Mouse (Mus musculus) kidney, postnatal 0 days (tissue): ENCODE measurements around the gene Olfr314. TPM values are rescaled to one million over a fixed set of nuclear protein-coding genes. Genes with fewer than 3 reads are reported as not detected.
"Not testable (repeated sequence)": the region's sequence is repeated elsewhere in the genome, so short reads cannot be mapped to it uniquely, and the experiment has no call there.

Experiments
- ATAC-seq: fragments of 200-750 bp; cut with Nextera tagmentation; replicated peaks from 2 replicates; pipeline ENCODE4 v1.8.0; 2017; ENCODE audit warnings: low read depth, moderate number of reproducible peaks, moderate TSS enrichment, moderate library complexity; ENCODE audit not compliant: low FRiP score
- DNase-seq: peaks from one replicate; pipeline ENCODE4 v3.0.0-alpha.2; 2016; ENCODE audit warnings: low spot score
- H3K27ac ChIP-seq: fragments of 300-500 bp; sonication (generic); 2 replicates; pipeline ENCODE4 v1.5.1; 2014; ENCODE audit warnings: mild to moderate bottlenecking
- H3K27me3 ChIP-seq: fragments of 300-500 bp; sonication (generic); 2 replicates; pipeline ENCODE4 v1.6.1; 2014; ENCODE audit warnings: low read length, mixed read lengths; ENCODE audit not compliant: insufficient read depth
- H3K36me3 ChIP-seq: fragments of 300-500 bp; sonication (generic); 2 replicates; pipeline ENCODE4 v1.6.1; 2014; ENCODE audit warnings: low read length, mixed read lengths; ENCODE audit not compliant: insufficient read depth
- H3K4me1 ChIP-seq: fragments of 300-500 bp; sonication (generic); replicated peaks from 2 replicates; pipeline ENCODE4 v1.6.1; 2014; ENCODE audit warnings: antibody characterized with exemption, low read length, mixed read lengths; ENCODE audit not compliant: insufficient read depth
- H3K4me2 ChIP-seq: fragments of 300-500 bp; sonication (generic); 2 replicates; pipeline ENCODE4 v1.6.1; 2014; ENCODE audit warnings: mild to moderate bottlenecking, low read length, moderate library complexity, mixed read lengths
- H3K4me3 ChIP-seq: fragments of 300-500 bp; sonication (generic); replicated peaks from 2 replicates; pipeline ENCODE4 v1.5.1; 2014; ENCODE audit warnings: low read depth, low read length
- H3K9ac ChIP-seq: fragments of 300-500 bp; sonication (generic); 2 replicates; pipeline ENCODE4 v1.6.1; 2014; ENCODE audit warnings: low read depth, low read length
- H3K9me3 ChIP-seq: fragments of 300-500 bp; sonication (generic); replicated peaks from 2 replicates; pipeline ENCODE4 v1.6.1; 2016; ENCODE audit warnings: low read length, inconsistent platforms, mixed read lengths
- CTCF ChIP-seq: IDR thresholded peaks from 2 replicates; pipeline ENCODE4 v1.5.1; 2016; ENCODE audit warnings: antibody characterized with exemption, low read depth, mild to moderate bottlenecking, moderate library complexity
- WGBS: fragments of 180-500 bp; shearing (Covaris S2); extraction: QIAGEN DNeasy Blood & Tissue Kit; methylation state at CpG from one replicate; pipeline ENCODE4 v1.1.7; 2014; 5-methylcytosine and 5-hydroxymethylcytosine counted together
- polyA plus RNA-seq: library from polyadenylated mRNA; unstranded; fragments of >200 nt; fragmentation: Nextera tagmentation; extraction: Ambion mirVana; gene quantifications from 2 replicates; pipeline ENCODE4 v1.2.1, GENCODE M21; 2015

Olfr314 gene
- polyA plus RNA-seq = not detected in 2 replicates

DNA sequence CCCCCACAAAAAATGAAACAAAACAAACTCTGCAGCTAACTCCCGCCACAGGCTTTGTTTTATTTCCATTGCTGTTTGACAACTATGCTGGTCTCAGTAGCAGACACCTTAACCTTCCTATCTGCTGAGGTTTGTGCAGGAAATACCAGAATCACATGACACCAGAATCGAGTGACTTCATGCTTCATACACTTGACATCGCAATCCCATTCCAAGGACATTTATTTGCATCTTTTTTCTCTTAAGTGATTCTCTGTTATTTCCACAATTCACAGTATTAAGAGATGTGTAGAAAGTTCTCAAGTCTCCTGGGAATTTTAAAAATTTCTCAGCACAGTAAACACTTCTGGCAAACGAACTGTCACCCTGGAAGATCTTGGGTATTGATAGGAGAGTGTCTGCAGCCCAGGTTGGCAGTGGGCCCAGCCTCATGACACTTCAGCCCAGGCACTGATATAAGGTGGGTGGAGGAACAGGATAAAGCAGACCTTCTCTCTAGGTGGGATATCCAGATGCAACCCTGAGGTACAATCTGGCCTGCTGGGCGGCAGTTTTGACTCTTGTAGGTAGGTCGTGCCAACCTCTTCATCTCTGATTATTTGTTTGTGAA lies at the start of gene Olfr314:
Olfr314 (plus strand) TSS at position 473 of the 610 bp plus-strand sequence.
- ATAC-seq (no peak), DNase-seq (no peak)
- 69% methylated on average over 6 of the region's 6 CpGs for WGBS
- no peak within 1 kb of the TSS for H3K4me3 ChIP-seq
- no peak for TF ChIP-seq CTCF
- no peaks in the 10 kb centered on the region for H3K36me3 ChIP-seq
- no peak within 1 kb of the TSS for H3K4me2 ChIP-seq
- no peaks in the 10 kb centered on the region for H3K9me3 ChIP-seq
- H3K27me3 ChIP-seq = no peaks in the 10 kb centered on the region
- H3K9ac ChIP-seq = no peak within 1 kb of the TSS
- H3K27ac ChIP-seq = no peak within 1 kb of the TSS
- H3K4me1 ChIP-seq = no peaks in the 10 kb centered on the region

DNA sequence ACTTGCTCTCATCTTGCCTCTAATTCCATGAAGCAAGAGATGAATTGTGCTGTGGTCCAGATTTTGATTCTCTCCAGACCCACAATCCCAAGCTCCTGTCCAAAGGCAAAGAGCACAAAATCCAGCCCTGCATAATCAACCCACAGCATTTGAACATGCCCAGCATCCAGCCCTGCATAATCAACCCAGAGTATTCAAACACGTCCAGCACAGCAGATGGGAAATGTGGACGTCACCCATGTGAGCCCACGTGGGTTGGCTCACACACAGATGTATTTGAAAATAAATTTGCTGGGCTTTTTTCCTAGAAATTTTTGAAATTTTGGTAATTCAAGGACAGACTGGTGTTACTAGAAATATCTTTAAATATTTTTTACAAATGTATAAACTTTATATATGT lies 49.4 kb upstream of the Olfr314 start:
- no peaks in the 10 kb centered on the region for H3K9me3 ChIP-seq
- H3K36me3 ChIP-seq = no peaks in the 10 kb centered on the region
- no peaks in the 10 kb centered on the region for H3K27me3 ChIP-seq
- ATAC-seq (no peak), DNase-seq (no peak)
- no peaks in the 10 kb centered on the region for H3K4me1 ChIP-seq
- no peak overlapping the region for H3K4me2 ChIP-seq
- H3K27ac ChIP-seq = no peak overlapping the region
- WGBS = 58% methylated on average over 3 of the region's 3 CpGs
- no peak overlapping the region for H3K4me3 ChIP-seq
- no peak overlapping the region for H3K9ac ChIP-seq
- TF ChIP-seq CTCF = no peak

DNA sequence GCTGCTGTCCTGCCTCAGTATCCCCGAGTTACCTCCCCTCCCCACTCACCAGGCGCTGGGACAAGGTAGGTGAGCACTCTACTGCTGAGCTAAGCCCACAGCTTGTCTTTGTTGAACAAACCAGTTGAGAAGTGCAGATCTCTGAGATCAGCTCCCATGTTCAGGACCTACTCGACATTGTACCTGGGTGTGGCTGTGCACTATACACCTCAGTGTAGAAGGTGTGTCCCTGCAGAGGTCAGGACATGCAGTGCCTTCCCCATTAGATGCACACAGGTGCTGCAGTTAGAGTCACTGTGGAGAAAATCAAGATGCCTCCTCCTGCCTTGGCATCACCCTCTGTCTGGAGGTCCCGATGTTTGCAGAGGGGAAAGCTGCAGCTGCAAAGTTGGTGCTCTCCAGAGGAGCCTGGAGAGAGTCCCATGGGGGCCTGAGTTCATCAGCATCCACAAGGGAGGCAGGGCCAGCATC lies 43.9 kb upstream of the Olfr314 start, which contains the start of gene Olfr317:
Olfr317 (minus strand) TSS at position 421 of the 471 bp plus-strand sequence.
- Histone ChIP-seq H3K9me3 (no peaks in the 10 kb centered on the region), H3K36me3 (no peaks in the 10 kb centered on the region), H3K27me3 (no peaks in the 10 kb centered on the region), H3K4me2 (no peak within 1 kb of the TSS), H3K27ac (no peak within 1 kb of the TSS), H3K9ac (no peak within 1 kb of the TSS), H3K4me1 (no peaks in the 10 kb centered on the region), H3K4me3 (no peak within 1 kb of the TSS)
- 75% methylated on average over 4 of the region's 4 CpGs for WGBS
- TF ChIP-seq CTCF = no peak
- no peak for ATAC-seq
- no peak for DNase-seq

DNA sequence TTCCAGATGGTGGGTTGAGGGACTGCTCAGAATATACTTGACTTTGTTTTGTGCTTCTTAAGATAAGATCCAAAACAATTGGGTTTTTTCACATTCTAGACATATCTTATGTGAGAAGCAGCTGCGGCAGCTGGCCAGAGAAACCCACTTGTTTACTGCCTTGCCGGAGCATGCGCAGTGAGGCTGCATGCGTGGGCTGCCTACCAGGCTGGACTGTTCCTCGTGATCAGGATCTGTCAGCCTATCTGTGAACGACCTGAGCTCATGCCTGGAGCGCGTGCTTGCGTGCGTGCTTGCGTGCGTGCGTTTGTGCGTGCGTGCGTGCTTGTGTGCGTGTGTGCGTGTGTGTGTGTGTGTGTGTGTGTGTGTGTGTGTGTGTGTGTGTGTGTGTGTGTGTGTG lies 31.7 kb upstream of the Olfr314 start:
- H3K9ac ChIP-seq, ATAC-seq, DNase-seq, H3K4me1 ChIP-seq, H3K27me3 ChIP-seq, H3K9me3 ChIP-seq, H3K36me3 ChIP-seq, H3K4me2 ChIP-seq, H3K27ac ChIP-seq, H3K4me3 ChIP-seq: not testable (repeated sequence)
- WGBS = 96% methylated on average over 18 of the region's 18 CpGs

DNA sequence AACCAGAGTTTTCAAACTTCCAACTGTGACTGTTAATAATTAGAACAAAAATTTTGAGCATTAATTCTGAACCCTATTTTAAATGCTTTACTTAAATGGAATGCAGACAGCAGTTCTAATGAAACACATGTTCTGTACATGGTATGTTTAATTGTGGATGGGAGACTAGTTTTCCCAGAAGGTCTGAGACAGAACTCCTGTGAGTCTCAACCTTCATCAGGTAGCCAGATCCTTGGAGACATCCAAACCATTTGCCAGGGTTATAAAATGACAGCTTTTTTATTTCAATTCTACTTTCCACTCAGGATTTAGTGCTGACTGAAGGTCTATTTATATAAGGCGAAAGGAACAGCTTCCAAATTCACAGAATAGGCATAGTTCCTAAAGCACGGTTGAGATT lies 30.3 kb upstream of the Olfr314 start, which contains the start of gene Olfr316:
Olfr316 (plus strand) TSS at position 301 of the 400 bp plus-strand sequence.
- WGBS = 75% methylated on average over 2 of the region's 2 CpGs
- Histone ChIP-seq H3K4me2 (no peak within 1 kb of the TSS), H3K27ac (no peak within 1 kb of the TSS), H3K4me1 (no peaks in the 10 kb centered on the region), H3K9me3 (no peaks in the 10 kb centered on the region), H3K36me3 (no peaks in the 10 kb centered on the region), H3K27me3 (no peaks in the 10 kb centered on the region), H3K9ac (no peak within 1 kb of the TSS), H3K4me3 (no peak within 1 kb of the TSS)
- TF ChIP-seq CTCF = no peak
- DNase-seq (no peak), ATAC-seq (no peak)

DNA sequence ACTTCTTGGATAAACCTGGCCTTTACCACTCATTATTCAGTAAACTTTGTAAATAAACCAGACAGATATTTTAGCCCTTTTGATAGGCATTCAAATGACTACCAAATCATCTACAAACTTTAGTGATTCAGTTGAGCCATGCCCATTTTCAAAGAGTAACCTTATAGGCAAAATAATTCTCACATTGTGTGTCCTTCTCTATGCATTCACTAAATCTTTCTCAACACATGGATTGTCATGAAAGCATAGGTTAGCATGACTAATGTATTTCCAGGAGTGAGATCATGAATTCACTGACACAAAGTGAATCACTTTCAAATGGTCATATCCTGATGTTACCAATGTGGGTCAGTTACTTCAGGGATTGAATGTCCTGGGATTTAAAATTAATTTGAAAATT lies 9.9 kb upstream of the Olfr314 start, which contains the start of gene Olfr315:
Olfr315 (plus strand) TSS at position 301 of the 400 bp plus-strand sequence.
- H3K27ac ChIP-seq = no peak within 1 kb of the TSS
- ATAC-seq (no peak), DNase-seq (no peak)
- no peak within 1 kb of the TSS for H3K4me2 ChIP-seq
- H3K36me3 ChIP-seq = no peaks in the 10 kb centered on the region
- TF ChIP-seq CTCF = no peak
- no peaks in the 10 kb centered on the region for H3K4me1 ChIP-seq
- no peak within 1 kb of the TSS for H3K4me3 ChIP-seq
- H3K9ac ChIP-seq = no peak within 1 kb of the TSS
- H3K27me3 ChIP-seq = no peaks in the 10 kb centered on the region
- H3K9me3 ChIP-seq = no peaks in the 10 kb centered on the region

DNA sequence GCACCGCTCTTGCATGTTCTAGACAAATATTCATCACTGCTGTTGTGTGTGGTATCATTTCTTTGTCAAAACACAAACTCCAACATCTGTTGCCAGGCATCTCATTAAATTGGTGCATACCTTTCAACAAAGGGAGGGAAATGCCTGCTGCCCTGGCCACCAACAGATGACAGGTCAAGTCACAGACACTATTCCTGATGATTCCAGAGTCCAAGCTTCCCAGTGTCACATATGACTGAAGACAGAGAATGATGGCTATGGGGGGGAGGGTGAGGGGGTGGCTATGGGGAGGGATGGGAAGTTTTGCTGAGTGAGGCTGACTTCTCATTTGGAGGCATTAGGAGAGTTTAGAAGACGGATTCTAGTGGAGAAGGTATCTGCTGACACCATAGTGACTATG lies 1.4 kb downstream of the Olfr314 start:
- no peak overlapping the region for H3K27ac ChIP-seq
- no peak overlapping the region for H3K4me2 ChIP-seq
- H3K9me3 ChIP-seq = no peaks in the 10 kb centered on the region
- H3K9ac ChIP-seq = no peak overlapping the region
- DNase-seq (no peak), ATAC-seq (no peak)
- no peaks in the 10 kb centered on the region for H3K27me3 ChIP-seq
- no peaks in the 10 kb centered on the region for H3K4me1 ChIP-seq
- no peak overlapping the region for H3K4me3 ChIP-seq
- no peaks in the 10 kb centered on the region for H3K36me3 ChIP-seq
- 82% methylated on average over 2 of the region's 2 CpGs for WGBS
- TF ChIP-seq CTCF = no peak
